In the genomic region with DNA sequence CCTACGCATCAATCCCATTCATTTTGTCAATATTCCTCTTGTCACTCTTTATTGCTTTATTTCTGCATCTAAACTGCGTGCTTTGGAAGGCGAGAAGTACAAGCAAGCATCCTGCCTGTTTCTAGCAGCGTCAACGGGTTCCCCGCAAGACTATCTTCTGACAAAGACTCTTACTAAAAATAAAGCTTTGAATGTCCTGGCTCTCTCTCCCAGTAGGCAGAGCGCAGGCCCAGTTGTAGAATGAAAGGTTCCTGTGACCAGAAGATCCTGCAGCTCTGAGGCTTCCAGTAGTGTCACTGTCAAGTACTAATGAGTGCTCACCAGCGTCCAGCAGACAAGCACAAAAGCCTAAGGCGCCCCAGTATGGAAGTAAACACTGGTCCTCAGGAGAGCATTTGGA, we compare ENCODE assay signal across 28 mouse cellular contexts.
A peak's percentile ranks its signal among the peaks of the same experiment; 100 is the strongest.
DNase-seq lines count a peak whose midpoint lies in the region; ATAC-seq and TF ChIP-seq lines count a peak whose summit lies in the region.
"Had no signal": no experiment of that assay in that cellular context is flagged by ENCODE, and none has a peak within 500 bp of the region (broad histone marks: within the 10 kb centered on the region; RNA-seq: fewer than 3 reads in every experiment).

No protein-coding gene starts in this region.

- no peak for ATAC-seq in heart, embryonic 12.5 days (ENCODE audit: insufficient number of reproducible peaks, low FRiP score)
- ATAC-seq: forebrain, postnatal 0 days; intestine, postnatal 0 days; Patski had no signal

- no peak for TF ChIP-seq CTCF in layer of hippocampus, adult 2 months (conservative IDR thresholded peaks at IDR 0.05)

- H3K27me3 ChIP-seq in heart, embryonic 10.5 days (ENCODE audit: insufficient read depth, poor library complexity, severe bottlenecking) = 0 out of 2 replicates have a peak, but pooled peaks cover 3% of the 10 kb centered on the region
- peaks cover 4% of the 10 kb centered on the region; the same call in 1 of the 2 replicates for H3K27me3 ChIP-seq in heart, embryonic 12.5 days (replicated peaks)
- H3K27me3 ChIP-seq: CH12.LX; limb, embryonic 15.5 days; neural tube, embryonic 12.5 days had no signal

- H3K4me1 ChIP-seq in heart, embryonic 10.5 days = peaks cover 12% of the 10 kb centered on the region
- peaks cover 7% of the 10 kb centered on the region for H3K4me1 ChIP-seq in heart, embryonic 12.5 days (replicated peaks)
- H3K4me1 ChIP-seq: limb, embryonic 15.5 days; neural tube, embryonic 12.5 days had no signal

- intact Hi-C loops in heart, postnatal 25 days (cut with DNase I) = no loop called here
- intact Hi-C loops in heart, postnatal 10 days (cut with DNase I) = no loop called here

- H3K9ac ChIP-seq in heart, embryonic 12.5 days = no peak overlapping the region
- H3K9ac ChIP-seq: forebrain, postnatal 0 days; limb, embryonic 15.5 days; liver, embryonic 14.5 days; lung, embryonic 14.5 days; neural tube, embryonic 12.5 days had no signal

- H3K36me3 ChIP-seq in heart, embryonic 10.5 days = no peaks in the 10 kb centered on the region
- H3K36me3 ChIP-seq in heart, embryonic 12.5 days = no peaks in the 10 kb centered on the region
- H3K36me3 ChIP-seq: forebrain, embryonic 10.5 days; G1E; limb, embryonic 15.5 days; neural tube, embryonic 12.5 days had no signal

- H3K4me2 ChIP-seq in heart, embryonic 12.5 days = no peak overlapping the region
- H3K4me2 ChIP-seq: limb, embryonic 15.5 days; lung, embryonic 14.5 days; neural tube, embryonic 12.5 days had no signal

- H3K9me3 ChIP-seq in heart, embryonic 10.5 days = no peaks in the 10 kb centered on the region
- no peaks in the 10 kb centered on the region for H3K9me3 ChIP-seq in heart, embryonic 12.5 days (replicated peaks)
- H3K9me3 ChIP-seq: forebrain, embryonic 10.5 days; G1E; limb, embryonic 15.5 days; megakaryocyte, embryonic 14.5 days; neural tube, embryonic 12.5 days had no signal

- no peak overlapping the region for H3K4me3 ChIP-seq in heart, embryonic 10.5 days
- H3K4me3 ChIP-seq in heart, embryonic 12.5 days = no peak overlapping the region
- no peak overlapping the region for H3K4me3 ChIP-seq in layer of hippocampus, adult 2 months
- H3K4me3 ChIP-seq: forebrain, embryonic 10.5 days; limb, embryonic 15.5 days; megakaryocyte, embryonic 14.5 days; neural tube, embryonic 12.5 days had no signal

- no peak for DNase-seq in heart, embryonic 10.5 days (ENCODE audit: low spot score)
- no peak for DNase-seq in heart, postnatal 25 days (ENCODE audit: low spot score)
- peak; percentile 63 for DNase-seq in brain, adult 2 months (ENCODE audit: low read depth, low spot score)
- peak; percentile 4 to 10 for DNase-seq in heart, postnatal 10 days
- no peak for DNase-seq in layer of hippocampus, adult 2 months (ENCODE audit: low spot score in 2 of 2)
- DNase-seq in retina, embryonic 14.5 days (ENCODE audit: low spot score) = no peak
- DNase-seq: B cell, adult 2 months; cerebellum, adult 18-20 months; cerebellum, postnatal 14 days; forebrain, postnatal 0 days; gastrocnemius, postnatal 36 days; kidney, postnatal 25 days; left cerebral cortex, postnatal 4 days; lung, embryonic 14.5 days; midbrain, embryonic 14.5 days; right cerebral cortex, postnatal 14 days; spleen, adult 18-20 months; thymus, postnatal 14 days had no signal

- peak overlapping the region; percentile 36; the same call in 1 of the 2 replicates for H3K27ac ChIP-seq in heart, embryonic 10.5 days
- H3K27ac ChIP-seq in heart, embryonic 12.5 days (ENCODE audit: poor library complexity, severe bottlenecking) = peak overlapping the region; percentile 29; the same call in 1 of the 2 replicates
- no peak overlapping the region for H3K27ac ChIP-seq in layer of hippocampus, adult 2 months
- H3K27ac ChIP-seq: forebrain, embryonic 10.5 days; limb, embryonic 15.5 days; liver, embryonic 14.5 days; neural tube, embryonic 12.5 days had no signal

- 50% methylated on average over 9 of the region's 9 CpGs for WGBS in heart, embryonic 10.5 days
- WGBS in heart, embryonic 12.5 days = 55% methylated on average over 9 of the region's 9 CpGs

Comparison
In these comparisons a context has a peak if more than half of its experiments do, and no peak if none do; other contexts are left out.
1. DNase-seq: peak in brain, adult 2 months (single experiment) and heart, postnatal 10 days (2 of 2); none in heart, embryonic 10.5 days (single experiment), heart, postnatal 25 days (single experiment), layer of hippocampus, adult 2 months (0 of 2) and retina, embryonic 14.5 days (single experiment).